Mouse (Mus musculus): ENCODE data around the gene Tead2. TPM values are rescaled to one million over a fixed set of nuclear protein-coding genes. Genes with fewer than 3 reads are reported as not detected.

Gene Tead2
- polyA plus RNA-seq, 1 experiment from 2014 or later = 148 TPM

GRCm38 (mm10) chr7:45229459-45230203 is 14.1 kb downstream of the Tead2 start:
- Histone ChIP-seq H3K27me3 (no peaks in the 10 kb centered on the region), H3K27ac (replicated peaks) (no peak overlapping the region), H3K4me3 (replicated peaks) (no peak overlapping the region), H3K9me3 (replicated peaks) (no peaks in the 10 kb centered on the region), H3K4me2 (replicated peaks) (no peak overlapping the region), H3K36me3 (peaks cover 81% of the 10 kb centered on the region), H3K4me1 (peaks cover 16% of the 10 kb centered on the region), H3K9ac (no peak overlapping the region)
- no peak for ATAC-seq (ENCODE audit: insufficient number of reproducible peaks, low FRiP score, low TSS enrichment, low read depth)
- 79% methylated on average over 7 of the region's 7 CpGs for WGBS

DNA sequence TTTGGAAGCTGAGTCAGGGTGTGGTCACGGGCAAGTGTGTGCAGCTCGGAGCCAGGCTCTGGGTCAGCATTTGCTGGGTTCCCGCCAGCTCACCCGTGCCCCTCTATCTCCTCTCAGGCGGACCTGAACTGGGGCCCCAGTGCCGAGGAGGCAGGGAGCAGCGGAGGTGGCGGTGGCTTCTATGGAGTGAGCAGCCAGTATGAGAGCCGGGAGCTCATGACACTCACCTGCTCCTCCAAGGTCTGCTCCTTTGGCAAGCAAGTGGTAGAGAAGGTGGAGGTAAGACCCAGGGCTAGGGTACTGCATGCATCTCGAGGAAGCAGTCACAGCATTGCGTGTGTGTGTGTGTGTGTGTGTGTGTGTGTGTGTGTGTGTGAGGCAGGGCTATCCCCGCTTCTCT is 15.6 kb downstream of the Tead2 start:
- no peaks in the 10 kb centered on the region for H3K27me3 ChIP-seq
- no peaks in the 10 kb centered on the region for H3K9me3 ChIP-seq (replicated peaks)
- no peak overlapping the region for H3K9ac ChIP-seq
- H3K27ac ChIP-seq (replicated peaks) = no peak overlapping the region
- H3K4me3 ChIP-seq (replicated peaks) = no peak overlapping the region
- 91% methylated on average over 12 of the region's 12 CpGs for WGBS
- H3K36me3 ChIP-seq = peaks cover 65% of the 10 kb centered on the region
- no peak overlapping the region for H3K4me2 ChIP-seq (replicated peaks)
- peaks cover 28% of the 10 kb centered on the region for H3K4me1 ChIP-seq
- ATAC-seq (ENCODE audit: insufficient number of reproducible peaks, low FRiP score, low TSS enrichment, low read depth) = no peak

- peaks cover 28% of the 10 kb centered on the region for H3K4me1 ChIP-seq
- H3K27ac ChIP-seq (replicated peaks) = no peak overlapping the region
- no peak overlapping the region for H3K4me2 ChIP-seq (replicated peaks)
- peaks cover 58% of the 10 kb centered on the region for H3K36me3 ChIP-seq
- no peaks in the 10 kb centered on the region for H3K27me3 ChIP-seq
- 84% methylated on average over 11 of the region's 11 CpGs for whole genome bisulfite sequencing
- no peak for ATAC-seq (ENCODE audit: insufficient number of reproducible peaks, low FRiP score, low TSS enrichment, low read depth)
- H3K9ac ChIP-seq = no peak overlapping the region
- no peak overlapping the region for H3K4me3 ChIP-seq (replicated peaks)
- H3K9me3 ChIP-seq (replicated peaks) = no peaks in the 10 kb centered on the region
Observed at GRCm38 (mm10) chr7:45231941-45232340, 16.4 kb downstream of the Tead2 start.

- no peak overlapping the region for H3K4me3 ChIP-seq (replicated peaks)
- 65% methylated on average over 13 of the region's 13 CpGs for WGBS
Observed at GRCm38 (mm10) chr7:45232716-45233465, 17.3 kb downstream of the Tead2 start.

DNA sequence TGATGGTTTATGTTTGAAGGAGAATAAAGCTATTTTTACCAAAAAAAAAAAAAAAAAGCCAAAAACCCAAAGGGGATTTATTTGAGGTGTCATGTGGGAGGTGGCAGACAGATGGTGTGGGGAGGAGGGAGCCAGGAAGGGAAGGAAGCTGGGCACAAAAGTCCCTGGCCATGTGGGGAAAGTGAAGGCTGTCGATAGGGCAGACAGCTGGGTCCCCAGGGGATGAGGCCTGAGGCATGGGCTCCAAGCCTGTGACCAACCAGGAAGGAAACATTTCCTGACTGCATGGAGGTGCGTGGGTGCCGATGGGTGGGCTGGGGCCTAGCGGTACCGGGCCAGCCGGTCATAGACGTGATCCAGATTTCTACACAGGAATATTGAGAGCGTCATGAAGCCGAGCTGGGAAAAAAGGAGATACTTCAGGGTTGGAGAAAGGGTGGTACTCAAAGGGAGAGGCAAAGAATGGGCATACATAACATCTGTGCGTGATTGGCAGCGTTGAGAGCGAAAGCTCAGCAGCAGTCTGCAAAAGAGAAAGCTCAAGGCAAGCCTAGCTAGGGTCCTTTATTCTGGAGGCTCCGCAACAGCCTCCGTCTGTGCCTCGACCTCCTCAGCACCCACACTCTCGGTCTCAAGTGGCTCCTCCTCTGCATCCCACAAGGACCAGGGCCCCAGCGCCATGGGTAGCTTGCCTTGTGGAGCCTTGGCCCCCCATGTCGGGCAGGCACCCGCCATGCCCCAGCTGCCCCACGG is 18.2 kb downstream of the Tead2 start:
- Histone ChIP-seq H3K9ac (no peak overlapping the region), H3K27ac (replicated peaks) (0 out of 2 replicates have a peak overlapping the region, but pooled peaks have one; percentile 5), H3K4me2 (replicated peaks) (peak overlapping the region; percentile 44), H3K4me3 (replicated peaks) (peak overlapping the region; percentile 29; the same call in 1 of the 2 replicates), H3K27me3 (no peaks in the 10 kb centered on the region), H3K9me3 (replicated peaks) (no peaks in the 10 kb centered on the region), H3K4me1 (peaks cover 28% of the 10 kb centered on the region), H3K36me3 (peaks cover 42% of the 10 kb centered on the region)
- ATAC-seq (ENCODE audit: insufficient number of reproducible peaks, low FRiP score, low TSS enrichment, low read depth) = no peak
- 34% methylated on average over 20 of the region's 20 CpGs for WGBS

More at GRCm38 (mm10) chr7:45232716-45233465, 17.3 kb downstream of the Tead2 start:
- Histone ChIP-seq H3K9ac (no peak overlapping the region), H3K4me1 (peaks cover 28% of the 10 kb centered on the region), H3K36me3 (peaks cover 51% of the 10 kb centered on the region), H3K9me3 (replicated peaks) (no peaks in the 10 kb centered on the region), H3K4me2 (replicated peaks) (no peak overlapping the region), H3K27me3 (no peaks in the 10 kb centered on the region), H3K27ac (replicated peaks) (no peak overlapping the region)
- no peak for ATAC-seq (ENCODE audit: insufficient number of reproducible peaks, low FRiP score, low TSS enrichment, low read depth)

- peaks cover 36% of the 10 kb centered on the region for H3K36me3 ChIP-seq
- peaks cover 28% of the 10 kb centered on the region for H3K4me1 ChIP-seq
- H3K27me3 ChIP-seq = 0 out of 2 replicates have a peak, but pooled peaks cover 3% of the 10 kb centered on the region
- peak overlapping the region; percentile 29 for H3K4me3 ChIP-seq (replicated peaks)
- no peak overlapping the region for H3K9ac ChIP-seq
- whole genome bisulfite sequencing = 10% methylated on average over 29 of the region's 29 CpGs
- no peaks in the 10 kb centered on the region for H3K9me3 ChIP-seq (replicated peaks)
- peak overlapping the region; percentile 55; the same call in 1 of the 2 replicates for H3K27ac ChIP-seq (replicated peaks)
- H3K4me2 ChIP-seq (replicated peaks) = peak overlapping the region; percentile 44
- no peak for ATAC-seq (ENCODE audit: insufficient number of reproducible peaks, low FRiP score, low TSS enrichment, low read depth)
Observed at GRCm38 (mm10) chr7:45234333-45234841, 18.8 kb downstream of the Tead2 start.

DNA sequence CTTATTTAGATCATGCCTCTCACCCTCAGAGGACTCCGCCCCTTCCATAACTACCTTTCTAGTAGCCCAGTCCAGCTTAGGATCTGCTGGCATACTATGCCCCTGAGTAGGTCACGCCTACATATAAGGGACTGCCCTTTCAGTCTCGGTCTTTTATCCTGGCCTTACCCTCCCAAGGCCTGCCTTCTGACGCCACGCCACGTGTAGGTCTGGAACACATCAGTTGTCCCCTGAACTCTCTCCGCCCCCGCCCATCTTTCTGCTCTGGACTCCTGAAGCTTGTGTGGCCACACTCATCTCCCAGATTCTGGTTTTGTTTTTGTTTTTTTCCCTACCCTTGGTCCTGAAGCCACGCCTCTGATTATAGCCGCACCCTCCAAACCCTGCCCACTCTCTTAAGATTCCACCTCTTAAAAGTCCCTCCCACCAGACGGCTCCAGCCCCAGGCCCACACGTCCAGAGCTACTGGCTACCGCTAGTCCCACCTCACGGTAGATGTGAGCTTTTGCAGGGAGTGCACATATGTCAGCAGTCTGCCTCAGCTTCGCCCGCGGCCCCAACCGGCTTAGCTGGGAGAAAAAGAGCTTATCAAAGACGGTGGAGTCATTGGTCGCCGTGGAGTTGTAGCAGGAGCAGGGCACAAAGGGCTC is 19.5 kb downstream of the Tead2 start:
- H3K4me2 ChIP-seq (replicated peaks) = peak overlapping the region; percentile 44
- peak; percentile 72 for ATAC-seq (ENCODE audit: insufficient number of reproducible peaks, low FRiP score, low TSS enrichment, low read depth)
- peak overlapping the region; percentile 29 for H3K4me3 ChIP-seq (replicated peaks)
- H3K9ac ChIP-seq = no peak overlapping the region
- no peaks in the 10 kb centered on the region for H3K9me3 ChIP-seq (replicated peaks)
- H3K36me3 ChIP-seq = peaks cover 30% of the 10 kb centered on the region
- H3K27ac ChIP-seq (replicated peaks) = peak overlapping the region; percentile 55; the same call in 1 of the 2 replicates
- 6% methylated on average over 21 of the region's 21 CpGs for WGBS
- H3K4me1 ChIP-seq = peaks cover 28% of the 10 kb centered on the region
- 0 out of 2 replicates have a peak, but pooled peaks cover 3% of the 10 kb centered on the region for H3K27me3 ChIP-seq

- Histone ChIP-seq H3K4me3 (replicated peaks) (peak overlapping the region; percentile 29), H3K27ac (replicated peaks) (no peak overlapping the region; the same call in 1 of the 2 replicates), H3K9ac (no peak overlapping the region), H3K27me3 (0 out of 2 replicates have a peak, but pooled peaks cover 3% of the 10 kb centered on the region), H3K9me3 (replicated peaks) (no peaks in the 10 kb centered on the region), H3K4me2 (replicated peaks) (peak overlapping the region; percentile 44), H3K4me1 (peaks cover 31% of the 10 kb centered on the region), H3K36me3 (peaks cover 30% of the 10 kb centered on the region)
- WGBS = 30% methylated on average over 17 of the region's 17 CpGs
- ATAC-seq (ENCODE audit: insufficient number of reproducible peaks, low FRiP score, low TSS enrichment, low read depth) = no peak
Observed at GRCm38 (mm10) chr7:45235656-45236180, 20.2 kb downstream of the Tead2 start.

GRCm38 (mm10) chr7:45237747-45238699 is 22.5 kb downstream of the Tead2 start:
- H3K4me3 ChIP-seq (replicated peaks) = no peak overlapping the region
- H3K9ac ChIP-seq = no peak overlapping the region
- H3K27ac ChIP-seq (replicated peaks) = no peak overlapping the region
- ATAC-seq (ENCODE audit: insufficient number of reproducible peaks, low FRiP score, low TSS enrichment, low read depth) = no peak
- H3K9me3 ChIP-seq (replicated peaks) = no peaks in the 10 kb centered on the region
- peaks cover 8% of the 10 kb centered on the region for H3K36me3 ChIP-seq
- H3K27me3 ChIP-seq = 0 out of 2 replicates have a peak, but pooled peaks cover 3% of the 10 kb centered on the region
- H3K4me2 ChIP-seq (replicated peaks) = no peak overlapping the region
- peaks cover 35% of the 10 kb centered on the region for H3K4me1 ChIP-seq
- WGBS = 73% methylated on average over 17 of the region's 17 CpGs

Measured in embryonic facial prominence, embryonic 15.5 days (tissue).